Mouse (Mus musculus) lung, embryonic 16.5 days (tissue): ENCODE data around the gene Scamp5. TPM values are rescaled to one million over a fixed set of nuclear protein-coding genes. Genes with fewer than 3 reads are reported as not detected.

Experiments
- ATAC-seq: fragments of 200-750 bp; cut with Nextera tagmentation; 2 replicates; pipeline ENCODE4 v1.8.0; 2017; ENCODE audit warnings: low read depth, mild to moderate bottlenecking, moderate library complexity
- H3K27ac ChIP-seq: fragments of 300-500 bp; sonication (generic); 2 replicates; pipeline ENCODE4 v1.5.1; 2014; ENCODE audit warnings: mild to moderate bottlenecking, control low read depth, low read length
- H3K27me3 ChIP-seq: fragments of 300-500 bp; sonication (generic); 2 replicates; pipeline ENCODE4 v1.6.1; 2014; ENCODE audit warnings: low read depth, low read length, mixed read lengths; ENCODE audit not compliant: control insufficient read depth, insufficient read depth
- H3K36me3 ChIP-seq: fragments of 300-500 bp; sonication (generic); 2 replicates; pipeline ENCODE4 v1.6.1; 2014; ENCODE audit warnings: low read length; ENCODE audit not compliant: control insufficient read depth, insufficient read depth
- H3K4me1 ChIP-seq: fragments of 300-500 bp; sonication (generic); replicated peaks from 2 replicates; pipeline ENCODE4 v1.6.1; 2014; ENCODE audit warnings: low read length, mixed read lengths; ENCODE audit not compliant: control insufficient read depth, insufficient read depth
- H3K4me2 ChIP-seq: fragments of 300-500 bp; sonication (generic); 2 replicates; pipeline ENCODE4 v1.6.1; 2014; ENCODE audit warnings: low read depth, low read length, control low read depth
- H3K4me3 ChIP-seq: fragments of 300-500 bp; sonication (generic); 2 replicates; pipeline ENCODE4 v1.5.1; 2014; ENCODE audit warnings: mild to moderate bottlenecking, low read length, control low read depth
- H3K9ac ChIP-seq: fragments of 300-500 bp; sonication (generic); 2 replicates; pipeline ENCODE4 v1.6.1; 2014; ENCODE audit warnings: low read length, control low read depth
- H3K9me3 ChIP-seq: fragments of 300-500 bp; sonication (generic); 2 replicates; pipeline ENCODE4 v1.6.1; 2016; ENCODE audit warnings: low read length; ENCODE audit not compliant: control insufficient read depth
- WGBS: fragments of 180-500 bp; shearing (Covaris S2); extraction: QIAGEN DNeasy Blood & Tissue Kit; methylation state at CpG from one replicate; pipeline ENCODE4 v1.1.7; 2014; 5-methylcytosine and 5-hydroxymethylcytosine counted together
- polyA plus RNA-seq: library from polyadenylated mRNA; unstranded; fragments of >200 nt; fragmentation: Nextera tagmentation; extraction: Ambion mirVana; gene quantifications from 2 replicates; pipeline ENCODE4 v1.2.1, GENCODE M21; 2015

The Scamp5 gene
- polyA plus RNA-seq, 1 experiment from 2014 or later, result 7.0 TPM

DNA sequence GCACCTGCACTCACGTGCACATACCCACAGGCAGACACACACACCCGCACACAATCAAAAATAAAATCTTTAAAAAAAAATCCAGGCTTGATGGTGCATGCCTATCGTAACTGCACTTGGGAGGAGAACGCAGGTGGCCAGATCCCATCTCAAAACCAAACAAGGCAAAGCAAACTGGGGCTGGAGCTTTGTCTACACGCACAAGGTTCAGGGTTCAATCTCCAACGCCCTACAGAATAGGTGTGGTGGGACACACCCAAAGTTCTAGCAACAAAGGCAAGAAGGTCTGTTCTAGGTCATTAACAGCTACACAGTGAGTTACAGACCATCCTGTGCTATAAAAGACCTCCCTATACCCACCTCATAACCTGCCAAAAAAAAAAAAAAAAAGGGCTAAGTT is 5.0 kb downstream of the Scamp5 start:
- Histone ChIP-seq H3K9me3 (no peaks in the 10 kb centered on the region), H3K4me2 (no peak overlapping the region), H3K4me3 (no peak overlapping the region), H3K27ac (no peak overlapping the region), H3K36me3 (no peaks in the 10 kb centered on the region), H3K9ac (no peak overlapping the region), H3K27me3 (no peaks in the 10 kb centered on the region), H3K4me1 (peaks cover 7% of the 10 kb centered on the region)
- no peak for ATAC-seq
- 72% methylated on average over 6 of the region's 6 CpGs for WGBS

- no peak for ATAC-seq
- Histone ChIP-seq H3K4me1 (no peaks in the 10 kb centered on the region), H3K36me3 (no peaks in the 10 kb centered on the region), H3K4me2 (no peak overlapping the region), H3K4me3 (no peak overlapping the region), H3K27me3 (no peaks in the 10 kb centered on the region), H3K9ac (no peak overlapping the region), H3K9me3 (no peaks in the 10 kb centered on the region), H3K27ac (no peak overlapping the region)
- 92% methylated on average over 2 of the region's 2 CpGs for WGBS
These were observed 8.2 kb downstream of the Scamp5 start for GRCm38 (mm10) chr9:57459707-57460106.

DNA sequence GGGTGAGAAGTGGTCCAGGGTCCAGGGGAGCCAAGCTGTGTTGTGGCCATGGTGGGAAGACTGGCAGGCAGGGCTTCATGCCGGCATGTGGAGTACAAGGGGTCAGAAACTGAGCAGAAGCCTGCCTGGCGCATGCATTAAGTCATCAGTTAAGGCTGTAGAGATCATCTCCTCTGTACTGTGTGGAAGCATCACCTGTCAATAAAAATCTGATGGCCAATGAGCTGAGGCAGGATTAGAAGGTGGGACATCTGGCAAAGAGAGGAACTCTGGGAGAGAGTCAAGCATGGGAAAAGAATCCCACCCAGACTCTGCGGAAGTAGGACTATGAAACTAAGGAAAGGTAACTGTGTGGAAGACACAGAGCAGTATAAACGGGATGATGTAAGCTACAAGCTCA is 14.3 kb downstream of the Scamp5 start:
- no peak overlapping the region for H3K9ac ChIP-seq
- H3K27ac ChIP-seq, result no peak overlapping the region
- no peak overlapping the region for H3K4me3 ChIP-seq
- WGBS, result 77% methylated on average over 4 of the region's 4 CpGs
- H3K9me3 ChIP-seq, result no peaks in the 10 kb centered on the region
- H3K27me3 ChIP-seq, result no peaks in the 10 kb centered on the region
- H3K4me1 ChIP-seq, result no peaks in the 10 kb centered on the region
- H3K4me2 ChIP-seq, result no peak overlapping the region
- H3K36me3 ChIP-seq, result no peaks in the 10 kb centered on the region
- no peak for ATAC-seq

- Histone ChIP-seq H3K27ac (no peak overlapping the region), H3K9ac (no peak overlapping the region), H3K9me3 (no peaks in the 10 kb centered on the region), H3K4me3 (no peak overlapping the region), H3K36me3 (no peaks in the 10 kb centered on the region), H3K4me1 (no peaks in the 10 kb centered on the region), H3K4me2 (no peak overlapping the region), H3K27me3 (no peaks in the 10 kb centered on the region)
- ATAC-seq, result no peak
- 75% methylated on average over 8 of the region's 8 CpGs for WGBS
These were observed 15.0 kb downstream of the Scamp5 start for GRCm38 (mm10) chr9:57452624-57453462.

GRCm38 (mm10) chr9:57449715-57450114 is 18.1 kb downstream of the Scamp5 start:
- H3K4me3 ChIP-seq, result no peak overlapping the region
- no peak for ATAC-seq
- no peaks in the 10 kb centered on the region for H3K27me3 ChIP-seq
- no peaks in the 10 kb centered on the region for H3K36me3 ChIP-seq
- H3K9me3 ChIP-seq, result no peaks in the 10 kb centered on the region
- H3K27ac ChIP-seq, result no peak overlapping the region
- H3K9ac ChIP-seq, result no peak overlapping the region
- H3K4me1 ChIP-seq, result no peaks in the 10 kb centered on the region
- no peak overlapping the region for H3K4me2 ChIP-seq
- WGBS, result 50% methylated on average over 1 of the region's 1 CpGs

- no peaks in the 10 kb centered on the region for H3K36me3 ChIP-seq
- H3K27me3 ChIP-seq, result no peaks in the 10 kb centered on the region
- H3K27ac ChIP-seq, result no peak overlapping the region
- H3K4me1 ChIP-seq, result peaks cover 5% of the 10 kb centered on the region
- 84% methylated on average over 1 of the region's 1 CpGs for WGBS
- ATAC-seq, result no peak
- no peaks in the 10 kb centered on the region for H3K9me3 ChIP-seq
- H3K9ac ChIP-seq, result no peak overlapping the region
- no peak overlapping the region for H3K4me3 ChIP-seq
- no peak overlapping the region for H3K4me2 ChIP-seq
These were observed 27.2 kb downstream of the Scamp5 start for GRCm38 (mm10) chr9:57440620-57441019.

DNA sequence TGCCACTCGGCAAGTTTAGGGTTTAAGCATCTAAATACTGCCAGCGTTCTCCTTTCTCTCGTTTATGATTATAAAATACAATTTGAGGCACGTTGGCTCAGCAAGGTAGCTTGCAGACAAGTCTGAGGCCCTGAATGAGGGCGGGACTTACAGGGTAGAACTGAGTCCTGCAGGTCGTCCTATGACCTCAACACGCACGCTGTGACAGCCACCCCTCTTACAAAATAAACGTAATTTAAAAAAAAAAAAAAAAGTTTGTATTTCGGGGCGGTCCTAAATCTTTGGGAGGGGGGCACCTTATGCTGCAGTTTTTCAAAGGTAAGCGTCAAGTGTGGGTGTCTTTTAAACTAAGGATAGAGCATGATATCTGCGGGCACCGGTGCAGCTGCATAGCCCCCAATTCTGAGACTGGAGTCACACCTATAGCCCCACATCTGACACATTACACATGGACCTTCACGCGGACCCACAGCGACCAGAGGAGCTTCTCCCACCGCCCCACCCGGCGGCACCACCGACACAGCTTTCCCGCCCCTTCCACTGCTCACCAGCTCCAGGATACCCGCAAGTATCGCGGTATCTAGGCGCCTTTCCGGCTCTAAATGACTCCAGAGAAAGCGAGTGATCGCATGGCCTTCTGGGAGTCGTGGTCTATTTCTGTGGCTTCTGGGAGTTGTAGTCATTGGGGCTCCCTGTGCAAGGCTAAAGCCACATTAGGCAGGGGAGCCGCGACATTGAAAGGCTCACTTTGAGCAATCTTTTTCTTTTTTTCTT is 28.2 kb downstream of the Scamp5 start, which contains the start of gene Ppcdc:
TSS of gene Ppcdc (minus strand) at position 603 of the 774 bp plus-strand sequence.
- WGBS, result 2% methylated on average over 32 of the region's 32 CpGs
- H3K36me3 ChIP-seq, result no peaks in the 10 kb centered on the region
- ATAC-seq, result peak; percentile 98

GRCm38 (mm10) chr9:57439083-57439482 is 28.8 kb downstream of the Scamp5 start:
- Histone ChIP-seq H3K4me3 (peak overlapping the region; percentile 65), H3K9ac (peak overlapping the region; percentile 73), H3K9me3 (no peaks in the 10 kb centered on the region), H3K36me3 (no peaks in the 10 kb centered on the region), H3K27me3 (no peaks in the 10 kb centered on the region), H3K27ac (no peak overlapping the region; the same call in 1 of the 2 replicates), H3K4me1 (peaks cover 5% of the 10 kb centered on the region), H3K4me2 (peak overlapping the region; percentile 77)
- WGBS, result 21% methylated on average over 7 of the region's 7 CpGs
- ATAC-seq, result no peak

More for the DNA sequence above, 28.2 kb downstream of the Scamp5 start, which contains the start of gene Ppcdc:
- H3K27ac ChIP-seq, result peak within 1 kb of the TSS; percentile 61
- peak within 1 kb of the TSS; percentile 77 for H3K4me2 ChIP-seq
- H3K4me1 ChIP-seq, result peaks cover 5% of the 10 kb centered on the region
- no peaks in the 10 kb centered on the region for H3K9me3 ChIP-seq
- peak within 1 kb of the TSS; percentile 65 for H3K4me3 ChIP-seq
- peak within 1 kb of the TSS; percentile 73 for H3K9ac ChIP-seq
- no peaks in the 10 kb centered on the region for H3K27me3 ChIP-seq

- Histone ChIP-seq H3K9ac (no peak overlapping the region), H3K4me3 (no peak overlapping the region), H3K27ac (no peak overlapping the region), H3K4me2 (no peak overlapping the region), H3K27me3 (no peaks in the 10 kb centered on the region), H3K36me3 (no peaks in the 10 kb centered on the region), H3K9me3 (no peaks in the 10 kb centered on the region), H3K4me1 (peaks cover 11% of the 10 kb centered on the region)
- ATAC-seq, result no peak
- 67% methylated on average over 10 of the region's 10 CpGs for WGBS
These were observed 29.8 kb downstream of the Scamp5 start for GRCm38 (mm10) chr9:57437896-57438614.
